Mouse (Mus musculus) midbrain, embryonic 16.5 days (tissue): ENCODE results near the gene Vim. TPM values are rescaled to one million over a fixed set of nuclear protein-coding genes. Genes with fewer than 3 reads are reported as not detected.

Source experiments
- ATAC-seq: fragments of 200-750 bp; cut with Nextera tagmentation; 2 replicates; pipeline ENCODE4 v1.8.0; 2017; ENCODE audit warnings: moderate TSS enrichment
- H3K27ac ChIP-seq: fragments of 300-500 bp; sonication (generic); 2 replicates; pipeline ENCODE4 v1.5.1; 2014; ENCODE audit warnings: mild to moderate bottlenecking, low read length, mixed read lengths
- H3K27me3 ChIP-seq: fragments of 300-500 bp; sonication (generic); 2 replicates; pipeline ENCODE4 v1.6.1; 2014; ENCODE audit warnings: low read depth, low read length, mixed read lengths; ENCODE audit not compliant: control insufficient read depth, insufficient read depth
- H3K36me3 ChIP-seq: fragments of 300-500 bp; sonication (generic); 2 replicates; pipeline ENCODE4 v1.6.1; 2014; ENCODE audit warnings: mild to moderate bottlenecking, low read length, moderate library complexity, mixed read lengths; ENCODE audit not compliant: control insufficient read depth, insufficient read depth
- H3K4me1 ChIP-seq: fragments of 300-500 bp; sonication (generic); 2 replicates; pipeline ENCODE4 v1.6.1; 2014; ENCODE audit warnings: mild to moderate bottlenecking, low read length, mixed read lengths; ENCODE audit not compliant: control insufficient read depth, insufficient read depth
- H3K4me2 ChIP-seq: fragments of 300-500 bp; sonication (generic); 2 replicates; pipeline ENCODE4 v1.6.1; 2014; ENCODE audit warnings: mild to moderate bottlenecking, low read length, mixed read lengths
- H3K4me3 ChIP-seq: fragments of 300-500 bp; sonication (generic); 2 replicates; pipeline ENCODE4 v1.5.1; 2014; ENCODE audit warnings: low read depth, mild to moderate bottlenecking, low read length, moderate library complexity, mixed read lengths
- H3K9ac ChIP-seq: fragments of 300-500 bp; sonication (generic); 2 replicates; pipeline ENCODE4 v1.6.1; 2014; ENCODE audit warnings: low read depth, low read length, mixed read lengths
- H3K9me3 ChIP-seq: fragments of 300-500 bp; sonication (generic); replicated peaks from 2 replicates; pipeline ENCODE4 v1.6.1; 2014; ENCODE audit warnings: mild to moderate bottlenecking, low read length, mixed read lengths; ENCODE audit not compliant: control insufficient read depth, poor library complexity, severe bottlenecking
- WGBS: fragments of 180-500 bp; shearing (Covaris S2); extraction: QIAGEN DNeasy Blood & Tissue Kit; methylation state at CpG from one replicate; pipeline ENCODE4 v1.1.7; 2014; 5-methylcytosine and 5-hydroxymethylcytosine counted together
- polyA plus RNA-seq: library from polyadenylated mRNA; unstranded; fragments of >200 nt; fragmentation: Nextera tagmentation; extraction: Ambion mirVana; gene quantifications from 2 replicates; pipeline ENCODE4 v1.2.1, GENCODE M21; 2015

The Vim gene
- polyA plus RNA-seq, 1 experiment from 2014 or later, result 306 TPM

DNA sequence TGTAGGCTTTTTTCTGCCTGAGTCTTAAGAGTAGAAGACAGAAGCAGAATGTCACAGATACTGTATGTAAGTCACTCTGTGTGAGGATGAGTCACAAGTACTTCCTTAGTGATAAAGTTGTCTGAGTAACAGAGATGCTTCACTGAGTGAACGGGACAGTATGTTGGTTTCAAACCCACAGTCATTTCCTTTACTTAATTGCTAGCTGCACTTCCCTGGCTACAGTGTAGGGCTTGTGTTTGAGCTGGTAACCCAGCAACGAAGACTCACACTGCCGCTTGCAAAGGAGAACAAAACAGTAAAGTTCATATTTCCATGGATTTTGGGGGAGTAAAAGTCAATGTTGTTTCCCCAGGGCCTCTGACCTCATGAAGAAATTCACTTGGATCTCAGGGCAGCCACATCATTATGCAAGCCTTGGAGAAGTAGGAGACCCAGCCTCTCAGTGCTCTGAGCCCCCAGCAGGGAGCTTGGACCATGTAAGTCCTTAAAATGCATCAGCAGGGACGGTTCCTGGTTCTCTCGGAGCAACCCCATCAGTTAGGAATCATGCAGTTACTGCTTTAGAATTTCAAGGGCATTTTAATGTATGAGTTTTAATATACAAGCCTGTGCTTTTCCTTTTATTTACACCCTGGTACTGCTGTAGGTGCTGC, 15.0 kb upstream of the Vim start:
- WGBS, result 46% methylated on average over 5 of the region's 5 CpGs
- no peaks in the 10 kb centered on the region for H3K27me3 ChIP-seq
- H3K4me1 ChIP-seq, result no peaks in the 10 kb centered on the region
- H3K27ac ChIP-seq, result no peak overlapping the region
- H3K9ac ChIP-seq, result no peak overlapping the region
- H3K4me3 ChIP-seq, result no peak overlapping the region
- H3K4me2 ChIP-seq, result no peak overlapping the region
- no peak for ATAC-seq
- H3K36me3 ChIP-seq, result no peaks in the 10 kb centered on the region
- H3K9me3 ChIP-seq, result no peaks in the 10 kb centered on the region; the same call in 1 of the 2 replicates

DNA sequence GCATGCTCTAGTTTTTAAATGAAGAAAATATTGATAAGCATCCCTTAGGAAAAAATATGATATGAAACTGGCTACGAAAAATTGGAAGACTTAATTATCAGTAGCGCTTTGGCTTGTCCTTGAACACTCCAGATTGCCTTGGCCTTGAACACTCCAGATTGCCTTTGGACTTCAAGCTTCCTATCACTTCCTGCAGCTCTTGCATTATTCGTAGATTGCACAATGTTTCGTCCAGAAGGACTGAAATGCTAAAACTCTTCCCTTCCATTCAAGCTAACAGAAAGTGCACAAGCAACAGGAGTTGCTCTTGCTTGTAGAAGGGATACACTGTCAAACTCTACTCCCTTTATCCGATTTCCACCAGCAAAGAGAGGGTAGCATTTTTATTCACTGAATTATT, 14.4 kb upstream of the Vim start:
- H3K4me3 ChIP-seq, result no peak overlapping the region
- WGBS, result 86% methylated on average over 5 of the region's 5 CpGs
- no peak overlapping the region for H3K4me2 ChIP-seq
- no peaks in the 10 kb centered on the region for H3K4me1 ChIP-seq
- H3K36me3 ChIP-seq, result no peaks in the 10 kb centered on the region
- H3K27ac ChIP-seq, result no peak overlapping the region
- H3K9me3 ChIP-seq, result no peaks in the 10 kb centered on the region; the same call in 1 of the 2 replicates
- ATAC-seq, result no peak
- H3K9ac ChIP-seq, result no peak overlapping the region
- no peaks in the 10 kb centered on the region for H3K27me3 ChIP-seq

DNA sequence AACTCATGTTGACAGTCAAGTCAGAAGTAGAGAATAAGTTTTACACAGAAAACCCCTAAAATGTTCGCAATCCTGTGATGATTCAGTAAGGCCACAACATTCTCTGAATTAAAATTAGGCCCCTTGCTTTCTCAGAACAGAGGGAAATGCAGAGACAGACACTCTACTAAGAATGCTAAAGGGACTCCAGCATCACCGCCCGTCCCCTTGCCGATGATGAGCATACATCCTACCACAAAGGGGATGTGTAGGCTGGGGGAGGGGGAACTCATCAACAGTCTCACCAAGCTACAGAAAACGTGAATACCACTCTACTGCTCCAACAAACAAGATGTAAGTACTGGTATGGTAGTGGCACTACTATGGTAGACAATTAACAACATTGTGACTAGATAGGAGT, 14.0 kb upstream of the Vim start:
- H3K9ac ChIP-seq, result no peak overlapping the region
- H3K9me3 ChIP-seq, result no peaks in the 10 kb centered on the region; the same call in 1 of the 2 replicates
- H3K4me2 ChIP-seq, result no peak overlapping the region
- no peaks in the 10 kb centered on the region for H3K36me3 ChIP-seq
- 81% methylated on average over 5 of the region's 5 CpGs for WGBS
- no peak for ATAC-seq
- H3K27me3 ChIP-seq, result no peaks in the 10 kb centered on the region
- no peak overlapping the region for H3K4me3 ChIP-seq
- no peak overlapping the region for H3K27ac ChIP-seq
- no peaks in the 10 kb centered on the region for H3K4me1 ChIP-seq

DNA sequence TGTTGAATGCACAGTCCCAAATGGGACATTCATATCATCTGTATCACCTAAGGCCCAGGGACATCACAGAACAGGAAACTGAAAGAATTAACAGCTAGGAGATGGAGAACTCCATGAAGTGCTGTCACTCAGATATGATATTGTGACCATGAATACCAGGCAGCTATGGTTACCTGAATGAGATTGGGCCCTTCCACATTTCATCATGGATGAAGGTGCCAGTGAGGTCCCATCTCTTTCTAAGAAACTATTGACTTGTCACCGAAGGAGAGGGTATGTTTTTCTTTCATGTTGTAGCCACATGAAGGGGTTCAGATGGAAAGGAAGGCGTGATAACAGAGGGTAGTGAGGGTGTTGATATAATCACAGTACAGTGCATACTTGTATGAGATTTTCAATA, 13.3 kb upstream of the Vim start:
- no peaks in the 10 kb centered on the region for H3K36me3 ChIP-seq
- 94% methylated on average over 2 of the region's 2 CpGs for WGBS
- no peak overlapping the region for H3K9ac ChIP-seq
- H3K4me2 ChIP-seq, result no peak overlapping the region
- no peaks in the 10 kb centered on the region; the same call in 1 of the 2 replicates for H3K9me3 ChIP-seq
- no peaks in the 10 kb centered on the region for H3K4me1 ChIP-seq
- no peak overlapping the region for H3K4me3 ChIP-seq
- no peaks in the 10 kb centered on the region for H3K27me3 ChIP-seq
- no peak for ATAC-seq
- H3K27ac ChIP-seq, result no peak overlapping the region

- Histone ChIP-seq H3K27me3 (no peaks in the 10 kb centered on the region), H3K9ac (no peak overlapping the region), H3K4me3 (no peak overlapping the region), H3K36me3 (no peaks in the 10 kb centered on the region), H3K9me3 (no peaks in the 10 kb centered on the region), H3K4me2 (no peak overlapping the region), H3K27ac (no peak overlapping the region), H3K4me1 (peaks cover 12% of the 10 kb centered on the region)
- no peak for ATAC-seq
- 91% methylated on average over 2 of the region's 2 CpGs for WGBS
Measured at GRCm38 (mm10) chr2:13570122-13570521, 3.6 kb upstream of the Vim start.

GRCm38 (mm10) chr2:13572101-13572553, 1.6 kb upstream of the Vim start:
- peaks cover 15% of the 10 kb centered on the region for H3K4me1 ChIP-seq
- WGBS, result 6% methylated on average over 4 of the region's 4 CpGs
- no peaks in the 10 kb centered on the region for H3K27me3 ChIP-seq
- no peak overlapping the region for H3K9ac ChIP-seq
- H3K36me3 ChIP-seq, result no peaks in the 10 kb centered on the region
- H3K4me3 ChIP-seq, result no peak overlapping the region
- 0 out of 2 replicates have a peak overlapping the region, but pooled peaks have one; percentile 86 for H3K27ac ChIP-seq
- no peak for ATAC-seq
- no peaks in the 10 kb centered on the region for H3K9me3 ChIP-seq
- H3K4me2 ChIP-seq, result no peak overlapping the region; the same call in 1 of the 2 replicates

DNA sequence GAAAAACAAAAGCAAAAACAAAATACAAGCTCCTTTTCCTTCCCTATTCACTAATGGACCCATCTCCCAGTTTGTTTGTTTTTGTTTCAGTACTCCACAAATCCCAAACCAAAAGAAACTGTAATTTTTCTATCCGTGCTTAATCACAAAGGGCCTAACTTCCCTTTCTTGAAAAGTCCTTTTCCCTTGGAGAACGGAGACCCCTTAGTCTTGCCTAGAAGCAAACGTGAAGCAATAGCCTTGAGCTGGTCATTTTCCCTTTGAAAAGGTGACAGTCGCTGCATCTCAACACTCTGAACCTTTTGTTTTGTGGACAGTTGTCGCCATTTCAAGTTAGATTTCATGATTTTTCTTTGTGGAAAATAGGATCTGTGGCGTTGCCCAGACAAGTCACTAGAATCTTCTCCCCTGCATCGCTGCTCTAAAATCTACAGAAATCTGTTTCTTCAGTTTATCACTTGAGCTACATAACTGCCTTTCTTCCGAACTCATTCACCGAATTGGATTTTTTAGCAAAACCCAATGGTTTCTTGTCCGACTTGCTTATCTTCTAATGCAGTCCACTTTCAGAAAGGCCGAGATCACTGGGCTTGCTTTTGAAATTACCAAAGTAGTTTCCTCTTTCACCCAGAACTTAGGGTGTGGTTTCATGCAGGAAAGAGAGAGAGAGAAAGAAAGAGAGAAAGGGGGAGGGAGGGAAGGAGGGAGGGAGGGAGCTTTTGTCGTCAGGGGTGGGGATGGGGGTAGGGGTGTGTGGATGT, 900 bp upstream of the Vim start:
- Histone ChIP-seq H3K36me3 (no peaks in the 10 kb centered on the region), H3K4me2 (peak overlapping the region; percentile 92), H3K4me1 (peaks cover 15% of the 10 kb centered on the region), H3K27ac (peak overlapping the region; percentile 86), H3K9me3 (no peaks in the 10 kb centered on the region), H3K9ac (peak overlapping the region; percentile 79), H3K27me3 (no peaks in the 10 kb centered on the region), H3K4me3 (peak overlapping the region; percentile 71)
- ATAC-seq, result peak; percentile 6; the same call in 1 of the 2 replicates
- 4% methylated on average over 12 of the region's 12 CpGs for WGBS

DNA sequence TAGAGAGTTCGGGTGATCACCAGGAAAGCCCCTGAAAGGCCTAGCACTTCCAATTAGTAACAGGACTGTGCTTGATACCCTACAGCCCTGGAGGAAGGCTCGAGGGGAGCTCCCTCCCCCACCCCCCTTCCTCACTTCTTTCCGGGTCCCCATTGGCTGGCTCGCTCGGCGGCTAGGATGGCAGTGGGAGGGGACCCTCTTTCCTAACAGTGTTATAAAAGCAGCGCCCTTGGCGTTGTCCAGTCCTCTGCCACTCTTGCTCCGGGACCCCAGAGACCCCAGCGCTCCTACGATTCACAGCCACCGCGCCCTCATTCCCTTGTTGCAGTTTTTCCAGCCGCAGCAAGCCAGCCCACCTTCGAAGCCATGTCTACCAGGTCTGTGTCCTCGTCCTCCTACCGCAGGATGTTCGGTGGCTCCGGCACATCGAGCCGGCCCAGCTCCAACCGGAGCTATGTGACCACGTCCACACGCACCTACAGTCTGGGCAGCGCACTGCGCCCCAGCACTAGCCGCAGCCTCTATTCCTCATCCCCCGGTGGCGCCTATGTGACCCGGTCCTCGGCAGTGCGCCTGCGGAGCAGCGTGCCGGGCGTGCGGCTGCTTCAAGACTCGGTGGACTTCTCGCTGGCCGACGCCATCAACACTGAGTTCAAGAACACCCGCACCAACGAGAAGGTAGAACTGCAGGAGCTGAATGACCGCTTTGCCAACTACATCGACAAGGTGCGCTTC, 506 bp downstream of the Vim start:
- Histone ChIP-seq H3K9ac (peak overlapping the region; percentile 79), H3K36me3 (no peaks in the 10 kb centered on the region), H3K9me3 (no peaks in the 10 kb centered on the region), H3K27me3 (no peaks in the 10 kb centered on the region), H3K4me1 (peaks cover 15% of the 10 kb centered on the region), H3K27ac (peak overlapping the region; percentile 86), H3K4me3 (peak overlapping the region; percentile 71), H3K4me2 (peak overlapping the region; percentile 92)
- under 1% methylated on average over 46 of the region's 46 CpGs for WGBS
- ATAC-seq, result peak; percentile 94
